Mouse (Mus musculus): ENCODE measurements around the gene Pitx2.

- TF ChIP-seq TAL1 (IDR thresholded peaks at IDR 0.05; ENCODE audit: low read length) (no peak), GATA1 (IDR thresholded peaks at IDR 0.05; ENCODE audit: low read length) (no peak)
Observed at GRCm38 (mm10) chr3:129209266-129209665, 9.6 kb downstream of the Pitx2 start.

Measured in erythroblast, embryonic 14.5 days (primary cell).